Mouse (Mus musculus) kidney, postnatal 0 days (tissue): ENCODE measurements at regions not wholly inside any gene's neighbourhood (a gene's known extent, or its start where the extent isn't known, plus 50 kb on each side); places are given as distances from the start of the nearest gene placed in this dataset.

Experiments used
- ATAC-seq: fragments of 200-750 bp; cut with Nextera tagmentation; replicated peaks from 2 replicates; pipeline ENCODE4 v1.8.0; 2017; ENCODE audit warnings: low read depth, moderate number of reproducible peaks, moderate TSS enrichment, moderate library complexity; ENCODE audit not compliant: low FRiP score
- DNase-seq: peaks from one replicate; pipeline ENCODE4 v3.0.0-alpha.2; 2016; ENCODE audit warnings: low spot score
- H3K27ac ChIP-seq: fragments of 300-500 bp; sonication (generic); 2 replicates; pipeline ENCODE4 v1.5.1; 2014; ENCODE audit warnings: mild to moderate bottlenecking
- H3K27me3 ChIP-seq: fragments of 300-500 bp; sonication (generic); 2 replicates; pipeline ENCODE4 v1.6.1; 2014; ENCODE audit warnings: low read length, mixed read lengths; ENCODE audit not compliant: insufficient read depth
- H3K36me3 ChIP-seq: fragments of 300-500 bp; sonication (generic); 2 replicates; pipeline ENCODE4 v1.6.1; 2014; ENCODE audit warnings: low read length, mixed read lengths; ENCODE audit not compliant: insufficient read depth
- H3K4me1 ChIP-seq: fragments of 300-500 bp; sonication (generic); replicated peaks from 2 replicates; pipeline ENCODE4 v1.6.1; 2014; ENCODE audit warnings: antibody characterized with exemption, low read length, mixed read lengths; ENCODE audit not compliant: insufficient read depth
- H3K4me2 ChIP-seq: fragments of 300-500 bp; sonication (generic); 2 replicates; pipeline ENCODE4 v1.6.1; 2014; ENCODE audit warnings: mild to moderate bottlenecking, low read length, moderate library complexity, mixed read lengths
- H3K4me3 ChIP-seq: fragments of 300-500 bp; sonication (generic); replicated peaks from 2 replicates; pipeline ENCODE4 v1.5.1; 2014; ENCODE audit warnings: low read depth, low read length
- H3K9ac ChIP-seq: fragments of 300-500 bp; sonication (generic); 2 replicates; pipeline ENCODE4 v1.6.1; 2014; ENCODE audit warnings: low read depth, low read length
- H3K9me3 ChIP-seq: fragments of 300-500 bp; sonication (generic); replicated peaks from 2 replicates; pipeline ENCODE4 v1.6.1; 2016; ENCODE audit warnings: low read length, inconsistent platforms, mixed read lengths
- CTCF ChIP-seq: IDR thresholded peaks from 2 replicates; pipeline ENCODE4 v1.5.1; 2016; ENCODE audit warnings: antibody characterized with exemption, low read depth, mild to moderate bottlenecking, moderate library complexity
- WGBS: fragments of 180-500 bp; shearing (Covaris S2); extraction: QIAGEN DNeasy Blood & Tissue Kit; methylation state at CpG from one replicate; pipeline ENCODE4 v1.1.7; 2014; 5-methylcytosine and 5-hydroxymethylcytosine counted together

- Histone ChIP-seq H3K36me3 (no peaks in the 10 kb centered on the region), H3K4me2 (no peak overlapping the region), H3K9ac (no peak overlapping the region), H3K9me3 (no peaks in the 10 kb centered on the region), H3K27me3 (no peaks in the 10 kb centered on the region), H3K4me3 (no peak overlapping the region), H3K27ac (no peak overlapping the region), H3K4me1 (no peaks in the 10 kb centered on the region)
- no peak for TF ChIP-seq CTCF
- no peak for DNase-seq
- no peak for ATAC-seq
These were observed 228.4 kb upstream of the Smc2 start for GRCm38 (mm10) chr4:52210601-52211000.

- H3K27me3 ChIP-seq: no peaks in the 10 kb centered on the region
- no peak overlapping the region for H3K27ac ChIP-seq
- no peaks in the 10 kb centered on the region for H3K4me1 ChIP-seq
- H3K36me3 ChIP-seq: no peaks in the 10 kb centered on the region
- TF ChIP-seq CTCF: no peak
- WGBS: 41% methylated on average over 5 of the region's 5 CpGs
- H3K4me3 ChIP-seq: no peak overlapping the region
- no peaks in the 10 kb centered on the region for H3K9me3 ChIP-seq
- peak; percentile 36 for DNase-seq
- H3K4me2 ChIP-seq: no peak overlapping the region
- no peak for ATAC-seq
- H3K9ac ChIP-seq: no peak overlapping the region
These were observed 228.0 kb upstream of the Smc2 start for GRCm38 (mm10) chr4:52211022-52211421.

GRCm38 (mm10) chr4:52213363-52213762 lies 225.7 kb upstream of the Smc2 start:
- 78% methylated on average over 3 of the region's 3 CpGs for WGBS

More at GRCm38 (mm10) chr4:52213363-52213762, 225.7 kb upstream of the Smc2 start:
- ATAC-seq (no peak), DNase-seq (no peak)
- Histone ChIP-seq H3K9me3 (no peaks in the 10 kb centered on the region), H3K4me1 (no peaks in the 10 kb centered on the region), H3K9ac (no peak overlapping the region), H3K4me2 (no peak overlapping the region), H3K27ac (no peak overlapping the region), H3K27me3 (no peaks in the 10 kb centered on the region), H3K36me3 (no peaks in the 10 kb centered on the region), H3K4me3 (no peak overlapping the region)
- no peak for TF ChIP-seq CTCF
